Mouse (Mus musculus): Measurements from ENCODE around the gene Lins1.

DNA sequence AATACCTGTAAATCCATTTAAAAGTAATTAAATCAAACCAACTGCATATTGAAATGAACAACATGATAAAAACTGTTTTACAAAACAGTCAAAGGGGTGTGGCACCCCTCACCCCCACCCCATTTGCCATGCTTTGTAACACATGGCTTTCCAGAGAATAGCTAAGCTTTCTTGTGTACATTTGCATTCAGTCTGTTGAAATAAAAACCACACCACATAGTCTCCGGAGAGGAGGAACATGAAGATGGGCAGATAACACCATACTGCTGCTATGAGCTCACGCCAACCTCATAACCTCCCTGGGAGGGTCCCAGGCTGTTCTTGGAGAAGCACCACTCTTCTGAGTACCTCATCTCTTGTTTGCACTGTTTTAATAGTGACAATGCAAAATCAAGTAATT lies 40.5 kb upstream of the Lins1 start:
- no peak for TF ChIP-seq CTCF (IDR thresholded peaks at IDR 0.05; ENCODE audit: low read depth, low read length)
- TF ChIP-seq TAL1 (conservative IDR thresholded peaks at IDR 0.05; ENCODE audit: low read depth, low read length): no peak

Measured in G1E (cell line).